Mouse (Mus musculus) heart, adult 2 months (tissue): Measurements from ENCODE around the gene Atxn7. TPM values are rescaled to one million over a fixed set of nuclear protein-coding genes. Genes with fewer than 3 reads are reported as not detected.

ENCODE experiments used
- DNase-seq, 2 experiments: peaks; one replicate each; pipeline ENCODE4 v3.0.0; 2021
- H3K27ac ChIP-seq: fragments of 200-600 bp; 2 replicates; pipeline ENCODE4 v1.8.1; 2022
- H3K27me3 ChIP-seq: fragments of 200-500 bp; 2 replicates; pipeline ENCODE4 v1.6.1; 2012; ENCODE audit warnings: mild to moderate bottlenecking, low read length, inconsistent platforms, mixed read lengths; ENCODE audit not compliant: control insufficient read depth, insufficient read depth
- H3K36me3 ChIP-seq: fragments of 200-500 bp; 2 replicates; pipeline ENCODE4 v1.6.1; 2012; ENCODE audit warnings: low read length, inconsistent platforms; ENCODE audit not compliant: control insufficient read depth, insufficient read depth
- H3K4me1 ChIP-seq: fragments of 200-500 bp; 2 replicates; pipeline ENCODE4 v1.6.1; 2011; ENCODE audit warnings: low read length; ENCODE audit not compliant: control insufficient read depth, insufficient read depth
- H3K4me3 ChIP-seq: fragments of 200-600 bp; 2 replicates; pipeline ENCODE4 v1.8.1; 2022
- H3K79me2 ChIP-seq: fragments of 200-500 bp; replicated peaks from 2 replicates; pipeline ENCODE4 v1.6.1; 2012; ENCODE audit warnings: mild to moderate bottlenecking, inconsistent platforms, low read length, moderate library complexity, mixed read lengths; ENCODE audit not compliant: control insufficient read depth, insufficient read depth
- H3K9ac ChIP-seq: fragments of 200-500 bp; 2 replicates; pipeline ENCODE4 v1.6.1; 2012; ENCODE audit warnings: low read depth, mild to moderate bottlenecking, control low read depth, inconsistent platforms, low read length, mixed read lengths
- CTCF ChIP-seq: fragments of 200-600 bp; IDR thresholded peaks from 2 replicates; pipeline ENCODE4 v1.8.1; 2022; ENCODE audit warnings: antibody characterized with exemption, mild to moderate bottlenecking, moderate library complexity
- EP300 ChIP-seq: fragments of 200-500 bp; IDR thresholded peaks from 2 replicates; pipeline ENCODE4 v1.6.1; 2011; ENCODE audit warnings: low read depth, low read length, control low read depth; ENCODE audit not compliant: insufficient read depth
- POLR2A ChIP-seq: fragments of 200-500 bp; IDR thresholded peaks from 2 replicates; pipeline ENCODE4 v1.6.1; 2011; ENCODE audit warnings: mild to moderate bottlenecking, low read depth, low read length, control low read depth; ENCODE audit not compliant: insufficient read depth
- WGBS: fragments of 180-500 bp; shearing (Covaris S2); methylation state at CpG from one replicate; pipeline ENCODE4 v1.1.7; 2018; 5-methylcytosine and 5-hydroxymethylcytosine counted together
- intact Hi-C: fragments of 180-260 bp; cut with DNase I; formaldehyde crosslinking; loops from one replicate; pipeline ENCODE4 v1.15.1; 2025
- polyA plus RNA-seq: library from polyadenylated mRNA; depleted of rRNA; stranded (reverse); fragments of >200 nt; gene quantifications from 2 replicates; pipeline ENCODE4 v1.2.3, GENCODE M21; 2012
- total RNA-seq, 2 experiments: library from RNA; stranded (reverse); gene quantifications; 2 replicates each; pipeline ENCODE4 v1.2.3; 2021

Atxn7 gene
- total and polyA plus RNA-seq, 3 experiments = 13.9 to 16.2 (median 16.1) TPM

DNA sequence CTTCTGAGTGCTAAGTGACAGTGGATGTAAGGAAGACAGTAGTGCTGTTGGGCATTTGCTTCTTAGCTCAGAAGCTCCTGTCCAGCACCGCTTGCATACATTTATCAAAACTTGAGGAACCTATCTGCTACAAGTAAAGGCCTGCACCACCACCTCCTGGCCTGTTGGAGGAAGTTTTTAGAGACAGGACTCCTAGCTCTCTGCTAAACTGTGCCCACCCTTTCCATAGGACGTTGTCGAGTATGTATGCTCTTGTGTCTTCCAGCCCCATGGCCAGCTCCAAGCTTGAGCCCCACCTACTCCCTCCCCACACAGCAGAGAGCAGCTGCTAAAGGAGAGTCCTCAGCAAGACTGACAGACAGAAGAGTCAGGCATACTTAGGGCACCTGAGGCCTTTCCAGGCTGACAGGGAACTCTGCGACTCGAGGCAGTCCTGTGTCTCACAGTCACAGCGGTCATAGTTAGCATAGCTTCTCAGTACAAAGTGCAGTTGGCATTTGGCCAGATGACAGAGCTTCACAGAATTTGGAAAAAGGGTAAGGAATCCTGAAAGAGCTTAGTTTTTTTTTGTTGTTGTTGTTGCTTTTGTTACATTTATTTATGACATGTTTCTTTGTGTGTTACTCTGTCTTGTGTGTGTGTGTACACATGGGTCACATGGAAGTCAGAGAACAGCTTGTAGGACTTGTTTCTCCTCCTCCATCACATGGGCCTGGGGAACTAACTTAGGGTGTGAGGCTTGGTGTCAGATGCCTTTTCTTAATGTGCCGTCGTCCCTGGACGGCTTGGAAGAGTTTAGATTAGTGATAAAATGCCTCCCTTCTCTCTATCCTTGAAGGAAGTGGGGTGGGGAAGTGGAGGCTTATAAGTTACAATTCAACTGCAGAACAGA, 34.2 kb downstream of the Atxn7 start:
- peak; percentile 10; the same call in 1 of the 2 replicates for TF ChIP-seq CTCF
- no peak for TF ChIP-seq POLR2A
- Histone ChIP-seq H3K27me3 (no peaks in the 10 kb centered on the region), H3K4me1 (no peaks in the 10 kb centered on the region), H3K4me3 (no peak overlapping the region), H3K36me3 (no peaks in the 10 kb centered on the region), H3K79me2 (no peaks in the 10 kb centered on the region; the same call in 1 of the 2 replicates), H3K27ac (no peak overlapping the region), H3K9ac (no peak overlapping the region)
- intact Hi-C loops = no loop called here
- no peak for DNase-seq
- WGBS = 48% methylated on average over 9 of the region's 9 CpGs

GRCm38 (mm10) chr14:14002771-14003170, 41.5 kb downstream of the Atxn7 start:
- H3K27ac ChIP-seq = no peak overlapping the region
- H3K79me2 ChIP-seq = no peaks in the 10 kb centered on the region
- no peak overlapping the region for H3K9ac ChIP-seq
- TF ChIP-seq CTCF = no peak
- TF ChIP-seq EP300 = no peak
- no peak for TF ChIP-seq POLR2A
- H3K4me3 ChIP-seq = no peak overlapping the region
- H3K36me3 ChIP-seq = no peaks in the 10 kb centered on the region
- intact Hi-C loops = no loop called here
- DNase-seq = no peak
- H3K27me3 ChIP-seq = no peaks in the 10 kb centered on the region
- 90% methylated on average over 7 of the region's 7 CpGs for WGBS
- H3K4me1 ChIP-seq = no peaks in the 10 kb centered on the region

- no peak overlapping the region for H3K27ac ChIP-seq
- TF ChIP-seq POLR2A (no peak), CTCF (no peak), EP300 (no peak)
- peaks cover 3% of the 10 kb centered on the region for H3K4me1 ChIP-seq
- H3K4me3 ChIP-seq = no peak overlapping the region
- 52% methylated on average over 6 of the region's 6 CpGs for WGBS
- no peak overlapping the region for H3K9ac ChIP-seq
- DNase-seq = no peak
- no peaks in the 10 kb centered on the region; the same call in 1 of the 2 replicates for H3K79me2 ChIP-seq
- intact Hi-C loops = loop anchor here (5.0 kb wide), 1 partner anchor 88 kb away; no protein-coding TSS in a partner anchor
- H3K27me3 ChIP-seq = no peaks in the 10 kb centered on the region
- no peaks in the 10 kb centered on the region; the same call in 1 of the 2 replicates for H3K36me3 ChIP-seq
Observed at GRCm38 (mm10) chr14:14009712-14010111, 48.5 kb downstream of the Atxn7 start.

DNA sequence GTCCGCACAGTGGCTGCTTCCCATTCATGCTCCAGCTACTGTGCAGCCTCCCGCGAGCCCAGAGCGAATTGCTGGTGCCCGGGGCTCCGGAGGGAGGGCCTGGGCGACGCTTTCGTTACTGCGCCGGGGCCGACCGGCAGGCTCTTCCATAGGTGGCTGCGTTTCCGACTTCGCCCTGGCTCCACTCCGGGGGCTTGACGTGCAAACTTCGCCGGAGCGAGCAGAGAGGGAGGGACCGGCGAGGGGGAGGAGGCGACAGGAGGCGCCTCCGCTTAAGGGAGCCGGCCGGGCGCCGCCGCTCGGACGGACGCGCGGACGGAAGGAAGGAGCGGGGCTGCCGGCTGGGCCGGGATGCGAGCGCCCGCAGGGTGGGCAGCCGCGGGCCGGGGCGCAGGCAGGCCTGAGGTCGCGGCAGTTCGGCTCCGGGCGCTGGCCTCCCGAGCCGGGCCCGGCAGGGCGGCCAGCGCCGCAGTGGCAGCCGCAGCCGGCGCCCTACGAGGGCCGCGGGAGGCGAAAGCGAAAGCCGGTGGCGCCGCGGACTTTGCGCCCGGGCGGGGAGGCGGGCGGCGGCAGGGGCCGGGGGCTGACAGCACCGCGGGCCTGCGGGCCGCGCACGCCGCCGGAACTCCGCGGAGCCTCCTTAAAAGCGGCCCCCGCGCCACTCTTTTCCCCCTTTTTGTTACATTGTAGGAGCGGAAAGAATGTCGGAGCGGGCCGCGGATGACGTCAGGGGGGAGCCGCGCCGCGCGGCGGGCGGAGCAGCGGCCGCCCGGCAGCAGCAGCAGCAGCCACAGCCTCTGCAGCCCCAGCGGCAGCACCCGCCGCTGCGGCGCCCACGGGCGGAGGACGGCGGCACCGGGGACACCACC, 51.4 kb downstream of the Atxn7 start:
- Histone ChIP-seq H3K4me1 (peaks cover 3% of the 10 kb centered on the region), H3K4me3 (peak overlapping the region; percentile 63), H3K27ac (peak overlapping the region; percentile 96), H3K27me3 (no peaks in the 10 kb centered on the region), H3K9ac (peak overlapping the region; percentile 98), H3K36me3 (no peaks in the 10 kb centered on the region; the same call in 1 of the 2 replicates), H3K79me2 (peaks cover 2% of the 10 kb centered on the region; the same call in 1 of the 2 replicates)
- TF ChIP-seq CTCF (peak; percentile 35), POLR2A (peak; percentile 36), EP300 (no peak)
- peak; percentile 91 to 93 for DNase-seq
- intact Hi-C loops = loop anchor here (2.0 to 5.0 kb wide), 3 partner anchors 52 to 108 kb away; partner anchors contain the start of genes Atxn7, Psmd6 and Thoc7
- 3% methylated on average over 113 of the region's 116 CpGs for WGBS

GRCm38 (mm10) chr14:14013252-14013711, 52.0 kb downstream of the Atxn7 start:
- Histone ChIP-seq H3K27ac (peak overlapping the region; percentile 96), H3K36me3 (no peaks in the 10 kb centered on the region; the same call in 1 of the 2 replicates), H3K79me2 (peaks cover 2% of the 10 kb centered on the region; the same call in 1 of the 2 replicates), H3K9ac (peak overlapping the region; percentile 98), H3K4me1 (peaks cover 3% of the 10 kb centered on the region), H3K4me3 (peak overlapping the region; percentile 63), H3K27me3 (no peaks in the 10 kb centered on the region)
- 2% methylated on average over 26 of the region's 27 CpGs for WGBS
- TF ChIP-seq CTCF (no peak), POLR2A (peak; percentile 51; the same call in 1 of the 2 replicates)
- intact Hi-C loops = loop anchor here (2.0 to 5.0 kb wide), 3 partner anchors 52 to 108 kb away; partner anchors contain the start of genes Atxn7, Psmd6 and Thoc7
- no peak for DNase-seq
